Mouse (Mus musculus): ENCODE measurements at regions not wholly inside any gene's neighbourhood (a gene's known extent, or its start where the extent isn't known, plus 50 kb on each side); places are given as distances from the start of the nearest gene placed in this dataset.

- DNase-seq = no peak
Observed at GRCm38 (mm10) chr4:39292348-39292845, 157.7 kb upstream of the 1700009N14Rik start.

DNA sequence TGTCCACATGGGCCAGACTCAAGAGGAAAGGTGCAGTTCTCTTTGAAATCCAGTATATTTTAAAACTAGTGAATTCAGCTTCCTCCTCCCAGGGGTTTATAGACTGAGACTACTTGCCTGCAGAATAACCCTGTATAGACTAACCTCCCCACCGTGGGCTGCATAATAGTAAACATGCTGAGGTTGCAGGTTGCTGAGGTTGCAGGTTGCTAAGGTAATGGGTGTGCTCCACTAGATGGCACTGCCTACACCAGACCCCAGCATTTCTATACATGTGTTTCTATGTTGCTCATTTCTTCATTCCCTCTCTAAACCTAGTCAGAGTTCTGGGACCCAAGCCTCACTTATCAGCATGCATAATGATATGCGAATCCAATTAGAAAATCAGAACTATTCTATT is 140.0 kb upstream of the 1700009N14Rik start:
- DNase-seq = no peak

- DNase-seq = peak; percentile 86
Observed at GRCm38 (mm10) chr4:39344401-39345138, 105.5 kb upstream of the 1700009N14Rik start.

DNA sequence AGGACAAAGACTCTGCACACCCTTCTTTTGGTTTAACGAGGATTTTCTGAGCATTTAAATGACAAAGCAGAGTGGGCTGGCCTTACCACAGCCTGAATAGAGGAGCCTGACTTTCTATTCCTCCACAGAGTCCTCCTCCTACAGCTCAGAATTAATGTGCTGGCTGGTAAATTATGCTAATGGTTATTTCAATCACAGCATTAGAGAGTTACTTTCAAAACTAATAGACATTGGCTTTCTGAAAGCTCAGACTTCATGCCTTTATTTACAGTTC is 105.0 kb upstream of the 1700009N14Rik start:
- peak; percentile 3 for DNase-seq

DNA sequence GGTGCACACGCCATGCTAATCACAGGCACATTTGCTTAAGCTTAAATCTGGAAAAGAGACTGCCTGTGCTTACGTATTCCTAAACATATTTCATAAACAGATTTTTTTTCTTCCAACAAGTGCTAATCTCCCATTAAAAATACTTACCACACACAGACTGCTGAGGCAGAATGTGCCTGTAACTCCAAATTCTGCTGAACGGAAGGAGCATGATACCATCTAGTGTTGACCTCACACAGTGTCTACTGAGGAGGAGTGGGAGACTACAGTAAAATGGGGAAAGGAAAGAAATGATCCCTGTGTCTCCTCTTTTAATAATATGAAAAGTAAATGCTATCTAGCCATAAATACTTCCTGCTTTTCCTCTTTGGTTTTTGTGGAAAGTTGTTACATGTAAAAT is 81.9 kb upstream of the 1700009N14Rik start:
- DNase-seq = no peak

DNA sequence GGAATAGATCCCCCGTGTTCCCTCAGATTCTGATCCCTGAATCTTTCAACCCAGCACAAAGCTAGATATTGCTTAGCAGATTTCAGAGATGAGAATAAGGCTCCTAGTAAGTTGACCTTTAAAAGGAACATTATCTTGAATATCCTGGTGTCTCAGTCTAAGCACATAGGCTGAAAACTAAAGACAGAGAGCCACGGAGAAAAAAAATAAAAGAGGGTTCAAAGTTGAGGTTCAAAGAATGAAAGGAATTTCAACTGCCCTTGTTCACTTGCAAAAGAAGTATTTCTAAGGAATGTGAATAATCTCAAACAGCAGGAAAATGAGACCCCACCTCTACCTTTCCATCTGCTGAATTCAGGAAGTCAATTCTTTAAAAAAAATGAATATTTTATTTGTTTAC is 69.3 kb upstream of the 1700009N14Rik start:
- no peak for DNase-seq

DNA sequence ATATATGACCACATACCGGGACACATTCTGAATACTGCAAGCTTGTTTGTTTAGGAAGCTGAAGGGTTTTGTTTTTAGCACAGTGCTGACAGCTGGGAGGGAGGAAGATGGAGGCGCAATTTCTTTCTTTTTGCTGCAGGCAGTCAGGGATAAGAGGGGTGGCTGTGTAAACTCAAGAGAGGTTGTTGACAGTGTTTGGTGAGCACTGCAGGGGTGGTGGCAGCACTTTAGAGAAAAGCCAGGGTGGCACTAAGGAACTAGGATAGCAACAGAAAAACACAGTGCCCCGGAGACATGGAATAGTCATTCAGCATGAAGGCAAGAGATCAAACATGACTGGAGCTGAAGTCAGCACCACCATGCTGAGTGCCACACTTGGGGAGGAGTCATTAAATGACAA is 51.9 kb upstream of the 1700009N14Rik start:
- no peak for DNase-seq

Measured in cerebellum, adult 8-10 months (tissue).